Mouse (Mus musculus) neutrophil, adult 59 days (primary cell): ENCODE results near the gene Gmppb. TPM values are rescaled to one million over a fixed set of nuclear protein-coding genes. Genes with fewer than 3 reads are reported as not detected.

ENCODE experiments used
- total RNA-seq, 2 experiments: library from RNA; stranded (reverse); gene quantifications; 1 replicate in 1 of 2; 2 replicates in 1 of 2; pipeline ENCODE4 v1.2.4; 2023

The Gmppb gene
- 10 to 100 TPM; 20.3 to 21.2 TPM for total RNA-seq

DNA sequence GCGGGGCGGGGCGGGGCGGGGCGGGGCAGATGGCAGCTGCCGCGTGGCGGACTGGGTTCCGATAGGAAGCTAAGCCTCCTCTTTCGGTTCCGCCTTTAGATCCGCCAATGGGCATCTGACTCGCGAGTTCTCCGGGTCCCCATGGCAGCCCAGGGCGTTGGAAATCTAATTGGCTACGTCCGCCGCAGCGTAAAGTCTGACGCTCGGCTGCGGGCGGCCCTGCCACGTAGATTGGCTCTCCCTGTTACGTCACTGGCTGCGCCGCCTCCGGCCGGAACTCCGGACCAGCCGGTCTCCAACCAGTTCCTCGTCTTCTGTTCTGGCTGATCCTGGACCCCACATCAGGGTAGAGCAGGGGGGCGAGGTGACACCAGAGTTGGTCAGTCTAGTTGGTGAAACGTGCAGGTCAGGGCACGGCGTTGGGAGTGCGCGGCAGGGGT is at the start of gene Gmppb:
Gene Gmppb, plus strand, starts transcription at position 227 of the 440 bp plus-strand sequence.

DNA sequence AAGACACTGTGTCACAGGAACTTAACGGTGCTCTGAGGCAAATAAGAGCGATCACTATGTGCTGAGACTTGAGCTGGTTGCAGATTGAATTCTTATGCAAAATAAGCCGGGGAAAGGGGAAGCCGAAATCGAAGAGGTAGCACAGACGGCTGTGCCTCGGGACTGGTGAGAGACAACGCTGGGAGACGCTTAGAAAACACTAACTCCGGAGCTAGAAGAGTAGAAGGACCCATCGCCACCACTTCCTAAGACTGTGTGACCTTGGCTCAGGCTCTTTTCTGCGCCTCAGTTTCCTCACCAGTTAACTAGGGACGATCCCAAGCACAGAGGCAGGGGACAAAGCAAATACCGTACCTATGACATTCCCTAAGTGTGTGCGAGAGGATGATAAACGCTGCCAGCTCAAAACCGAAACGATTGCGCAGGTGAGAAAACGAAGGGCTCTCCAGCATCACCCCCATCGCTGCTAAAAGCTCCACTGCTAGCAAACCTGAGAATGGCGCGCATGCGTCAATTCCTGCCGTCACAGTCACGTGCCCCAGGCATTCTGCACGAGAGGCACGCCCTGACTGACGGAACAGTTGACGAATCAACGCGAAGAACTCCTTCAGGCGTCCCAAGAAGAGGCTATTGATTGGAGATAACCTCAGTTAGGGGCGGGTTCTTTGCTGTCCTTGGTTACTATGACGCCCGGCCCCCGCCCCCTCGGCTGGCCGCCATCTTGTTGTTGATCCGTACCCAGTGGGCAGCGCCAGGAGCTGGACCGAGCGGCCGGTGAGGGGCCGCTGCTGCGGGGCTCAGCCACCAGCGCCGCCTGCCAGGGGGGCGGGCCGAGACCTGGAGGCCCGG is 46.9 kb upstream of the Gmppb start, which contains the start of gene Ip6k1:
Gene Ip6k1, plus strand, starts transcription at position 580 of the 849 bp plus-strand sequence.

DNA sequence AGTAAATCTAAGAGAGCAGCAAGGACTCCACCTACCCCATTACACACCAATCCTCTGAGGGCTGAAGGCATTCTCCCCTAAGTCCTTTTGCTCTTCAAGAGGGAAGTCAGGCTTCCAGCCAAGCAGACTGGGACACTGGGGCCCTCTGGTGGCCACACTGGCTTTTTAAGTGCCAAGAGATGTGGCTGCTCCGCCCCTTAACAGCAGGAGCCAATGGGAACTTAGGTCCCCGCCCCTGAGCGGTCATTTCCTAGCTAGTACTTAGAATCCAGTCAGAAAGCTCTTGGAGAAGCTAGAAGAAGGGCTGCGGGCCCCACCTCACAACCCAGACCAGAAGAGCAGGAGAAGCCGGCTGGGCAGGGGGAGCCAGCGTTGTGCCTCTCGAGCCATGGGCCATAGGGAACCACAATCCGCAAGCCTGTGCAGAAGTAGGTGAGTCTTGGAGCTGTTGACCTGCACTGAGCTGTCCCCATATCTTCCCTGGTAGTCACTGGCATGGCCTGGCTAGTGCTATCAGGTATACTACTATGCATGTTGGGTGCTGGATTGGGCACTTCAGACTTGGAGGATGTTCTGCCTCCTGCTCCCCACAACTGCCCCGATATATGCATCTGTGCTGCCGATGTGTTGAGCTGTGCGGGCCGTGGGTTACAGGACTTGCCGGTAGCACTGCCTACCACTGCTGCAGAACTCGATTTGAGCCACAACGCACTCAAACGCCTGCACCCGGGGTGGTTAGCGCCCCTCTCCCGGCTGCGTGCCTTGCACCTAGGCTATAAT is 4.0 kb downstream of the Gmppb start, which contains the start of gene Amigo3:
Gene Amigo3, plus strand, starts transcription at position 275 of the 780 bp plus-strand sequence.

DNA sequence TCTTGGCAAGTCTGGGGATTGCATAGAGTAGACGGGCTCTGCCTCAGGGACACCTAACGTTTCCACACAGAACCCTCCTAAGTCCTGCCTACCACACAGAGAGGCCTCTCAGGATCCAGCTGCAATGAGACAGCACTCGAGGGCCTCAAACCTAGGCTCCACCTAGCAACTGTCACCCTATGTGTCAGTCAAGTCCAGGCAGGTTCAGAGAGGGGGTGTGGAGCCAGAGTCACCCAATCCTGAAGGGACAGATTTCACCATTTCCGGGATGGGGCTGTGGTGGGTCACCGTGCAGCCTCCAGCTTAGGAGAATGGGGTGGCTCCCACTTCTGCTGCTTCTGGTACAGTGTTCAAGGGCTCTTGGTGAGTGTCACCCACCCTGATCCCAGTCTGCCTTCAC is 31.1 kb downstream of the Gmppb start, which contains the start of gene Mst1:
Gene Mst1, plus strand, starts transcription at position 269 of the 400 bp plus-strand sequence.

DNA sequence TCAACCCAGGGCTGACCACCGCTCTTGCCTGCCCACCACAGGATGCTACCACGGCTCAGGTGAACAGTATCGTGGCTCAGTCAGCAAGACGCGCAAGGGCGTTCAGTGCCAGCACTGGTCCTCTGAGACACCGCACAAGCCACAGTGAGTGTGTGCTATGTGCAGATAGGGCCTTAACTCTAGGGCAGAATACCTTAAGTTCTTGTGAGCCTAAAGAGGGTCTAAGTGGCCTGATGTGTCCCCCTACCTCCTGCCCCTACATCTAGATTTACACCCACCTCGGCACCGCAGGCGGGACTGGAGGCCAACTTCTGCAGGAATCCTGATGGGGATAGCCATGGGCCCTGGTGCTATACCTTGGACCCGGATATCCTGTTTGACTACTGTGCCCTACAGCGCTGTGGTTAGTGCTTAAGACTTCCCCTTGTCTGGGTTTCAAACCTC is 34.0 kb downstream of the Gmppb start, which contains the start of gene Rnf123:
Gene Rnf123, minus strand, starts transcription at position 359 of the 444 bp plus-strand sequence.

DNA sequence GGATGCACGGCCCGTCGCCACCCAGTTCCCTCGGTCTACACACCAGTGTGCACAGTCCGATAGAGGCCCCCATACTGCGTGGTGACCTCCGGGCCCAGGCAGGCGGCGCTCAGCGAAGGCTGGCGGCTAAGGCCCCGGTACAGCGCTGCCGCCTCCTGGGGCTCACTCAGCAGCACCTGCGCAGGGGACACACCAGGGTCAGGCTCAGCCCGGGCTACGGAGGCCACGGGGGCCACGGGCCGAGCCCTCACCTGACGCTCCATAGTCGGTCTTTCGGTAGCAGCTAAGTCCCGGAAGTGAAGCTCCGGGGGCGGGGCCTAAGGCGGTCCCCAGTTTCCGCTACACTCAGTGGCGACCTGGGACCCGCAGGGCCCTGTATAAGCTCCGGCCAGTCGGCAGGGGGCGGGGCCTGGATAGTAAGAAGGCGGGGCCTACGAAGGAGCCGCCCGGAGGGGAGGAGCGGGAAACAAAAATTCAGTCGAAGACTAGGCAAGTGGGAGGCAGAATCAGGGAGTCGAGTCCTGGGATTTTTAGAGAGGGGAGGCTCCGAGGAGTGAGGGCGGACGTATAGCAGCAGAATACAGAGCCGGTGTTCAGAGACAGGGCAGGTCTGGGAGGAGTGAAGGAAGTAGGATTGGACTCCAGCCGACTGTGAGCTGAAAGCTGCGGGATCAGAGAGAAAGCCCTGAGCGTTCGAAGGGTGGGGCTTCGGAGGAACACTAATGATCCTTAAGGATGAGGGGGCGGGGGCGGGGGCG is 45.3 kb downstream of the Gmppb start, which contains the start of gene Apeh:
Gene Apeh, minus strand, starts transcription at position 423 of the 758 bp plus-strand sequence.

Other genes starting within 250 kb of the Gmppb start
- 10 to 100 TPM; 57.7 to 60.7 TPM for gene Rbm6, start 176.0 kb upstream of the Gmppb start, total RNA-seq
- 10 to 100 TPM in 1 of 2 experiments, 1 to 10 TPM in 1; 9.4 to 11.4 TPM for gene Mon1a, start 161.1 kb upstream of the Gmppb start, total RNA-seq
- gene Mst1r, start 142.4 kb upstream of the Gmppb start, total RNA-seq: 1 to 10 TPM; 1.1 to 3.0 TPM
- gene Actl11, start 120.8 kb upstream of the Gmppb start, total RNA-seq: not detected
- not detected for gene Camkv, start 113.6 kb upstream of the Gmppb start, total RNA-seq
- gene Traip, start 99.1 kb upstream of the Gmppb start, total RNA-seq: 10 to 100 TPM; 13.2 to 15.8 TPM
- 10 to 100 TPM; 69.2 to 70.8 TPM for gene Uba7, start 73.7 kb upstream of the Gmppb start, total RNA-seq
- not detected for gene Gm20661, start 66.2 kb upstream of the Gmppb start, total RNA-seq
- gene Inka1, start 63.4 kb upstream of the Gmppb start, total RNA-seq: 1 to 10 TPM; 1.9 to 3.2 TPM
- under 1 TPM in 1 of 2 experiments, not detected in 1; 0.42 TPM for gene Cdhr4, start 56.7 kb upstream of the Gmppb start, total RNA-seq
- gene Gm20662, start 52.9 kb upstream of the Gmppb start, total RNA-seq: not detected
- gene Ip6k1, start 46.7 kb upstream of the Gmppb start, total RNA-seq: 100 to 1,000 TPM; 111 to 126 TPM
- 1 to 10 TPM; 3.6 to 4.7 TPM for gene Amigo3, start 3.9 kb downstream of the Gmppb start, total RNA-seq
- under 1 TPM in 1 of 2 experiments, not detected in 1; 0.20 TPM for gene Mst1, start 31.2 kb downstream of the Gmppb start, total RNA-seq
- gene Rnf123, start 34.1 kb downstream of the Gmppb start, total RNA-seq: 10 to 100 TPM; 61.5 to 70.0 TPM
- gene Apeh, start 45.4 kb downstream of the Gmppb start, total RNA-seq: 10 to 100 TPM; 43.3 to 53.5 TPM
- under 1 TPM; 0.68 to 0.82 TPM for gene Bsn, start 141.1 kb downstream of the Gmppb start, total RNA-seq
- gene Dag1, start 214.7 kb downstream of the Gmppb start, total RNA-seq: 1 to 10 TPM; 5.1 to 7.2 TPM
- 1 to 10 TPM; 1.0 to 1.2 TPM for gene Nicn1, start 241.2 kb downstream of the Gmppb start, total RNA-seq
- gene Amt, start 247.6 kb downstream of the Gmppb start, total RNA-seq: not detected